Mouse (Mus musculus): Measurements from ENCODE around the gene D930007J09Rik. TPM values are rescaled to one million over a fixed set of nuclear protein-coding genes. Genes with fewer than 3 reads are reported as not detected.

D930007J09Rik gene
- polyA plus RNA-seq, 1 experiment from 2014 or later: not detected

GRCm38 (mm10) chr13:32831505-32832273 is 29.0 kb upstream of the D930007J09Rik start:
- DNase-seq (ENCODE audit: low spot score): no peak
- Histone ChIP-seq H3K27me3 (ENCODE audit: low read depth, poor library complexity, severe bottlenecking) (no peaks in the 10 kb centered on the region), H3K4me3 (no peak overlapping the region), H3K9me3 (replicated peaks) (no peaks in the 10 kb centered on the region), H3K27ac (replicated peaks) (no peak overlapping the region), H3K36me3 (no peaks in the 10 kb centered on the region), H3K4me1 (no peaks in the 10 kb centered on the region)
- 99% methylated on average over 3 of the region's 3 CpGs for WGBS

GRCm38 (mm10) chr13:32828886-32829285 is 26.2 kb upstream of the D930007J09Rik start:
- no peak overlapping the region for H3K4me3 ChIP-seq
- no peak for DNase-seq (ENCODE audit: low spot score)
- H3K36me3 ChIP-seq: no peaks in the 10 kb centered on the region
- no peaks in the 10 kb centered on the region for H3K9me3 ChIP-seq (replicated peaks)
- H3K4me1 ChIP-seq: no peaks in the 10 kb centered on the region
- WGBS: 90% methylated on average over 4 of the region's 4 CpGs
- H3K27ac ChIP-seq (replicated peaks): no peak overlapping the region
- no peaks in the 10 kb centered on the region for H3K27me3 ChIP-seq (ENCODE audit: low read depth, poor library complexity, severe bottlenecking)

GRCm38 (mm10) chr13:32827951-32828350 is 25.3 kb upstream of the D930007J09Rik start:
- Histone ChIP-seq H3K27me3 (ENCODE audit: low read depth, poor library complexity, severe bottlenecking) (no peaks in the 10 kb centered on the region), H3K9me3 (replicated peaks) (no peaks in the 10 kb centered on the region), H3K4me3 (no peak overlapping the region), H3K27ac (replicated peaks) (no peak overlapping the region), H3K36me3 (peaks cover 6% of the 10 kb centered on the region; the same call in 1 of the 2 replicates), H3K4me1 (no peaks in the 10 kb centered on the region)
- peak; percentile 48 for DNase-seq (ENCODE audit: low spot score)
- WGBS: 69% methylated on average over 4 of the region's 4 CpGs

GRCm38 (mm10) chr13:32827111-32827822 is 24.6 kb upstream of the D930007J09Rik start:
- WGBS: 84% methylated on average over 3 of the region's 3 CpGs
- Histone ChIP-seq H3K27ac (replicated peaks) (no peak overlapping the region), H3K4me1 (no peaks in the 10 kb centered on the region), H3K4me3 (no peak overlapping the region), H3K9me3 (replicated peaks) (no peaks in the 10 kb centered on the region), H3K36me3 (peaks cover 11% of the 10 kb centered on the region), H3K27me3 (ENCODE audit: low read depth, poor library complexity, severe bottlenecking) (no peaks in the 10 kb centered on the region)
- no peak for DNase-seq (ENCODE audit: low spot score)

GRCm38 (mm10) chr13:32825546-32825945 is 22.9 kb upstream of the D930007J09Rik start:
- Histone ChIP-seq H3K4me3 (no peak overlapping the region), H3K27ac (replicated peaks) (no peak overlapping the region), H3K4me1 (no peaks in the 10 kb centered on the region), H3K36me3 (peaks cover 28% of the 10 kb centered on the region), H3K9me3 (replicated peaks) (no peaks in the 10 kb centered on the region), H3K27me3 (ENCODE audit: low read depth, poor library complexity, severe bottlenecking) (no peaks in the 10 kb centered on the region)
- DNase-seq (ENCODE audit: low spot score): no peak
- 91% methylated on average over 8 of the region's 8 CpGs for WGBS

GRCm38 (mm10) chr13:32824377-32825330 is 22.0 kb upstream of the D930007J09Rik start:
- Histone ChIP-seq H3K27ac (replicated peaks) (no peak overlapping the region), H3K9me3 (replicated peaks) (no peaks in the 10 kb centered on the region), H3K36me3 (peaks cover 37% of the 10 kb centered on the region), H3K27me3 (ENCODE audit: low read depth, poor library complexity, severe bottlenecking) (no peaks in the 10 kb centered on the region), H3K4me3 (no peak overlapping the region), H3K4me1 (no peaks in the 10 kb centered on the region)
- 87% methylated on average over 6 of the region's 6 CpGs for WGBS
- DNase-seq (ENCODE audit: low spot score): no peak

- no peak for DNase-seq (ENCODE audit: low spot score)
- Histone ChIP-seq H3K27me3 (ENCODE audit: low read depth, poor library complexity, severe bottlenecking) (no peaks in the 10 kb centered on the region), H3K4me3 (no peak overlapping the region), H3K27ac (replicated peaks) (no peak overlapping the region), H3K36me3 (peaks cover 52% of the 10 kb centered on the region), H3K9me3 (replicated peaks) (no peaks in the 10 kb centered on the region), H3K4me1 (no peaks in the 10 kb centered on the region)
- WGBS: 93% methylated on average over 6 of the region's 6 CpGs
Measured at GRCm38 (mm10) chr13:32823126-32823525, 20.5 kb upstream of the D930007J09Rik start.

GRCm38 (mm10) chr13:32821671-32822070 is 19.0 kb upstream of the D930007J09Rik start:
- 97% methylated on average over 4 of the region's 4 CpGs for WGBS
- Histone ChIP-seq H3K36me3 (peaks cover 67% of the 10 kb centered on the region), H3K9me3 (replicated peaks) (no peaks in the 10 kb centered on the region), H3K4me1 (no peaks in the 10 kb centered on the region), H3K4me3 (no peak overlapping the region), H3K27ac (replicated peaks) (no peak overlapping the region), H3K27me3 (ENCODE audit: low read depth, poor library complexity, severe bottlenecking) (no peaks in the 10 kb centered on the region)
- DNase-seq (ENCODE audit: low spot score): no peak

- Histone ChIP-seq H3K27me3 (ENCODE audit: low read depth, poor library complexity, severe bottlenecking) (no peaks in the 10 kb centered on the region), H3K36me3 (peaks cover 74% of the 10 kb centered on the region), H3K4me3 (no peak overlapping the region), H3K27ac (replicated peaks) (no peak overlapping the region), H3K9me3 (replicated peaks) (no peaks in the 10 kb centered on the region), H3K4me1 (no peaks in the 10 kb centered on the region)
- DNase-seq (ENCODE audit: low spot score): no peak
- 89% methylated on average over 5 of the region's 5 CpGs for WGBS
Measured at GRCm38 (mm10) chr13:32819926-32820325, 17.3 kb upstream of the D930007J09Rik start.

- Histone ChIP-seq H3K27ac (replicated peaks) (no peak overlapping the region), H3K9me3 (replicated peaks) (no peaks in the 10 kb centered on the region), H3K27me3 (ENCODE audit: low read depth, poor library complexity, severe bottlenecking) (no peaks in the 10 kb centered on the region), H3K36me3 (peaks cover 81% of the 10 kb centered on the region), H3K4me3 (no peak overlapping the region), H3K4me1 (no peaks in the 10 kb centered on the region)
- DNase-seq (ENCODE audit: low spot score): no peak
- 92% methylated on average over 3 of the region's 3 CpGs for WGBS
Measured at GRCm38 (mm10) chr13:32819241-32819640, 16.6 kb upstream of the D930007J09Rik start.

GRCm38 (mm10) chr13:32807624-32808023 is 5.0 kb upstream of the D930007J09Rik start:
- H3K27me3 ChIP-seq (ENCODE audit: low read depth, poor library complexity, severe bottlenecking): no peaks in the 10 kb centered on the region; the same call in 1 of the 2 replicates
- H3K9me3 ChIP-seq (replicated peaks): no peaks in the 10 kb centered on the region
- H3K27ac ChIP-seq (replicated peaks): no peak overlapping the region
- peaks cover 47% of the 10 kb centered on the region for H3K4me1 ChIP-seq
- peaks cover 43% of the 10 kb centered on the region for H3K36me3 ChIP-seq
- DNase-seq (ENCODE audit: low spot score): no peak
- no peak overlapping the region for H3K4me3 ChIP-seq
- 39% methylated on average over 3 of the region's 3 CpGs for WGBS

- 88% methylated on average over 7 of the region's 7 CpGs for WGBS
- H3K4me1 ChIP-seq: peaks cover 54% of the 10 kb centered on the region
- no peak for DNase-seq (ENCODE audit: low spot score)
Measured at GRCm38 (mm10) chr13:32806820-32807219, 4.2 kb upstream of the D930007J09Rik start.

More at GRCm38 (mm10) chr13:32806820-32807219, 4.2 kb upstream of the D930007J09Rik start:
- Histone ChIP-seq H3K4me3 (no peak overlapping the region), H3K27ac (replicated peaks) (no peak overlapping the region), H3K27me3 (ENCODE audit: low read depth, poor library complexity, severe bottlenecking) (no peaks in the 10 kb centered on the region; the same call in 1 of the 2 replicates), H3K9me3 (replicated peaks) (no peaks in the 10 kb centered on the region), H3K36me3 (peaks cover 42% of the 10 kb centered on the region)

All from midbrain, embryonic 10.5 days (tissue).